Mouse (Mus musculus) frontal cortex, postnatal 36 days (tissue): ENCODE results near the gene Hadh.

ENCODE experiments used
- DNase-seq, 2 experiments: peaks; one replicate each; pipeline ENCODE4 v3.0.0; 2022; ENCODE audit warnings: low spot score in 2 of 2

The Hadh gene

DNA sequence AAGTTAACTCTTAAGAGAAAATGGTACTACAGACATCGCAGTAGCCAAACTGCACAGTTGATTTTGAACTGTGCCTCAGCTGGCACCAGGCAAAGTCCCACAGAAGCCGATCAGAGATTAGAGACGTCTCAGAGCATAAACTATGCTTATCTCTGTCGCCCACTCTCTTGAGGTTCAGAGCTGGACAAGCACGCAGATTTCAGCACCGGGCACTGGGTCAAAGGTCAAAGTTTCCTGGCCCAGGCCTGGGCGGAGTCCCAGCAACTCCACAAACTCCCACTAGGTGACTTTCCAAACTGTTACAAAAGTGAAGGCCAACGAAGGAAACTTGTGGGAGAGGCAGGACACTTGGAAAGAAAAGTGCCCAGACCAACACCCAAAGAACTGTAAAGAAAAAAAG, 744 bp downstream of the Hadh start:
- DNase-seq: no peak

DNA sequence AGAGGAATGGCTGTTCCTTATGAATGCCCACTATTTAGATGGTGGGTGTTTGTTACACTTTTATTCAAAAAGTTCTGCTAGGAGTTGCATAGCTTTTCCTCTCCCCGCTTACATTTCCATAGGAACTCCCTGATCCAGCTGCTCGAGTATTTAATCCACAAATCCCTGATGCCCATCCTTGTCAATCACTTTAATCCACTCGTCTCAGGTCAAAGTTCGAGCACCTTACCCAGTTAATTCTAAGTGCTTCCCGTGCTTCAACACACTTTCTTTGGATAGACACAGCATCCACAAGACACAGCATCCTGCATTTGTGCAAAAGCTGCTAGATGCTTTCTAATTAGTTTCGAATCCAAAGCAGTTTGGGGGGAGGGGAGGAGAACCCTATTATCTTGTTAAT, 1.5 kb downstream of the Hadh start:
- DNase-seq: no peak

DNA sequence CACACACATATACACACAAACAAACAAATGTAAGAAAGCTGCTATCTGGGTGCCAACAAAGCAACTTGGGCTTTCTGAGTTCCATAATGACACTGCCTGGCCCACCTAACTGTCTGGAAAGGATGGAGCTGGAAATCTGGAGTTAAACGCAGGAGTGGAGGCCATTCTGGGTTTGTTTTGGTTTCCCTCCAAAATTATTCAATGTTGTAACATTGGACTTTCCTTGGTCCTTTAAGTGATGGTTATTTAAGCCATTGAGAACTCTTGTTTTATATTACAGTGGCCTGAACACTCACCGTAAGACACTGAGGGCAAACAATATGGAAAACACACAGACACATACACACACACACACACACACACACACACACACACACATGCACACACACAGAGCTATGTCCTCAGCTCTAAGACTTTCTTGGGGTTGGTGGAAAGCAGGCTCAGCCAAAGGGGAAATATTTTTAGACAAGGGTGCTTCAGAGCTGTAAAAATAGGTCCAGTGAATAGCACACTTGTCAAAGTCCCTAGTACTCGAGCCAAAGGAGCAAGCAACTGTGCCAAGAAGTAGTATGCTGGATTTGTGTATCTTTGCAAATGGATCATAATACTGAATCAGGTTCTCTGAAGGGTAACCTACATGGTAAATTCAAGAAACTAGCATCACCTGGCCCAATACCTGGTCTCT, 5.4 kb downstream of the Hadh start:
- no peak for DNase-seq

DNA sequence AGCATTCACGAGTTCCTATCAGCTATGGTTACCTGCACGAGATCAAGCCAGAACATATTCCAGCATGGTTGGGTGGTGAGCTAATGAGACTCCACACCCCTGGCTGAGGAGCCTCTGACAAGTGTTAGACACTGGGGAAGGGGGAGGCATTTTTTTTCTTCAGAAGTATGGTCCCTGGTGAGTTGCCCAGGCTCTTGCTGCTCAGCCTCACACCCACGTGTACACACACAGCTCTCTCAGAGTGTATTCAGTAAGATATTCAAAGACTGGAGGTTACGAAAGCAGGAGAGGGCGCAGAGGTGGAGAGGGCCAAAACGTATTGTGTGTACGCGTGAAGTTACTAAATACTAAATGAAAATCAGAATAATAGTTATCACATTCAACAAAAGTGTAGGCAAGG, 6.4 kb downstream of the Hadh start:
- no peak for DNase-seq

DNA sequence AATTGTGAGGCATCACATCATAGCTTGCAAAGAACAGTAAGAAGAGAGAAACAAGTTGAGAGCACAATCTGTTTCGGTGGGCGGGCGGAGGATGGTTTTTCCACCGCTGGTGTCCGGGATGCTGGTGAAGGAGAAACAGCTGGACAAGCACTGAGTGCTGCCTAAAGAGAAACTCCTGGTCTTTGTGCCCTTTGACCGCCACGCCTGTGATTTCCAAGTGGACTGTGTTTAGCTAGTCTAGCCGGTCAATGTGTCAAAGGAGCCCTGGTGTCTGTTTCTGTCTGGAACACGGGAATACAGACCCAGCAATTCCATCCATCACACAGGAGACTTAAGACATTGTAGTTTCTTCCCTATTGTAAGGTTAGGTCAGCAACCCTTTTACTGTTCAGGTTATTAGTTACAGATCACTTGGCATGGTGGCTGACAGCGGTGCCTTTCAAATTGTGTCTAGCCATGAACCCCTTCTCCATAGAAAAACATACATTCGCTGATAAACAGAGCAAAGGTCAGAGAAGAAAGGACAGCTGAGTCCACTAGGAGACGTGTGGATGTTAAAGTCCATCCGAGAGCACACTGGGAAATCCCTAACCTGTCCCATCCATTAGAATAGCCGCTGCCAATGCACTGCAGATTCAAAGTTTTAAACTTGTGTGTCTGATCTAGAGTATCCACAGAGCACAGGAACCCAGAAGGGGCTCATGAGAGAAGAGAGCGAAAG, 8.0 kb downstream of the Hadh start:
- no peak for DNase-seq

DNA sequence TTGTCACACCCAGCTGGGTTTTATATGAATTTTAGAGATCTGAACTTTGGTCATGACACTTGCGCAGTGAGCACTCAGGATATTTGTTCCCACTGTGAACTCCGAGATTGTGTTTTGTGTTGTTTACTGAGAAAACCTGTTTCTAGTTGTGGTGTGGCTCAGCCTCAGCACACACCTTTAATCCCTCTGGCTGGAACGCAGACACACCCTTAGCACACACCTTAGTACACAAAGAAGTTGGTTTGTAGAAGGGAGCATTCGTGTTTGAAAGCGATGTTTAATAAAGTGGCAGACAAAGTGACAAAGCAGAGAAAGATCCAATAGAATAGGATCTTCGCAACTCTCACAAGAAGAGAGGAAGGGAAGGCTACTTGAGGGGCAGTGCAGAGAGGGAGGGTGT, 11.5 kb downstream of the Hadh start:
- no peak for DNase-seq

DNA sequence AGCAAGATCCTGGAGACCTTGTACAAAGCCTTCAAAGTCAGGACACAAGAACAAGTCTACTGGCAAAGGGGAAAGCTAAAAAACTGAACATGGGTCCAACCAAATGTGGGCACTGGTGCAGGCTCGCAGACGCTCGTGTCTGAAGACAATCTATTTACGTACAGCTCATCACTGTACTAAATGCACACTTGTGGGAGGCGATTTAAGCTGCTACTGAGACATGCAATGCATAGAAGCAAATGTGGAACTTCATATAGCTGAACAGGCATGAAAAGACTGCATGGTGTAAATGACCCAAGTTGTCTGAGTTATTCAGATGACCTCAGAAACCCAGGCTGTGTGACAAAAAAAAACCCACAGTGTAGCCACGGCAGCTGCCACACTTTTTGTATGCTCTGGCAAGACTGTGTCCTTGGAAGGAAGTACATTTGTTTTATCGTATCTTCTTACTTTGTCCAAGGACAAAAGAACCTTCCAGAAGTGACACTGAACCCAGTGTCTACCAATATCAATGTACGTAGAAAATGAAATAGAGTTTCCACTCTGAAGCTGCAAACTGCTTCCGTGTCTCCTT, 12.4 kb downstream of the Hadh start:
- peak; percentile 5 to 17 for DNase-seq

DNA sequence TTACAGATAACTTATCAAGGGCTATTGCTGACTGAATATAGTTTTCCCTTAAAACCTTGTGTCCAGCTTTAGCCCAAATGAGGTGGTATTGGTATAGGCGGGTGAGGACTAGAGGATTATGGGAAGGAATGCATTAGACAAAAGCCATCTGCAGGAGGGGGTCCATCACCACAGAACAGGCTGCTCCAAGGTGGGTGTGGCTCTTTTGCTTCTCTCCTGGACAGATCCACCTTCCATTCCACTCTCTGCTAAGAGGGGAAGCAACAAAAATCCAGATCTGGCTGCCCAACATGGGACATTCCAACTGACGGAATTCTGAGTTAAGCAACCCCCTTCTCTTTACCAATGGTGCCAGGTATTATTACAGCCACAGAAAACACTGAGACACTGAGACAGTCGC, 13.0 kb downstream of the Hadh start:
- DNase-seq: no peak

DNA sequence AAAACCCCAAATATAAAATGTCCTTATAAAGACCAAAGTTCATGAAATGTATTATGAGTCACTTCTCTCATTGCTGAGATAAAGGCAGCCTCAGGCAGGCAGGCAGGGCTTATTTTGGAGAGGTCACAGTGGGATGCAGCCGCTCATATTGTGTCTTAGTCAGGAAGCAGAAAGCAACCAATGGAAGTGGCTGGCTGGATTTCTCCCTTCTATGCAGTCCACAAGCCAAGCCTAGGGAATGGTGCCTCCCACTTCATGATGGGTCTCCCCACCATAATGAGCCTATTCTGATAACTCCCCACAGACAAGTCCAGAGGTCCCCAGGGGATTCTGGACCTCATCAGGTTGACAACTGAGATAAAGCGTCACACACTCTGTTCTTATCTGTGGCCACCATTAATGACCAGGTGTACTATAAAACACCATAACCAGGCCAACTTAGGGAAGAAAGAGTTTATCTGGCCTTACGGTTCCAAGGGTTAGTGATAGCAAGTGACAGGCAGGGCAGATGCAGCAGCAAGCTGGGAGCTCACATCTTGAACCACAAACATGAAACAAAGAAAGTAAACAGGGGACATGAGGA, 16.4 kb downstream of the Hadh start:
- DNase-seq: no peak

DNA sequence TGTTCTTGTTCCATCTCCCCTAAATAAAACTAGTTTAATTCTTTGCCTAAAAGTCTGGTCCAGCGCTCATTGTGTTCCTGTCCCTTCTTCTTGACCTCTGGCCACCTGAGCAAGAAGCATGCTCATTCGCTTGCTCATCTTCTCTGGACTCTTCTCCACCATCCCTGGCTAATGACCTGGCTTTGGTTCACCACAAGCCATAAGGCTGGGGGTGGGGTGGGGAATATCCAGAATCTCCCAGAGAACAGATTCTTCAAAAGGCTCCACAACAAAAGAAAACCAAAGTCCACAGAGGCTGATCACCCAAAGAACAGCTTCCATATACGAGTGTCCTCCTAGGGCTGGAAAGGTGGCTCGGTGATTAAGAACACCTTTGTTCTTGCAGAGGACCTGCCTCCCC, 16.9 kb downstream of the Hadh start:
- DNase-seq: no peak

DNA sequence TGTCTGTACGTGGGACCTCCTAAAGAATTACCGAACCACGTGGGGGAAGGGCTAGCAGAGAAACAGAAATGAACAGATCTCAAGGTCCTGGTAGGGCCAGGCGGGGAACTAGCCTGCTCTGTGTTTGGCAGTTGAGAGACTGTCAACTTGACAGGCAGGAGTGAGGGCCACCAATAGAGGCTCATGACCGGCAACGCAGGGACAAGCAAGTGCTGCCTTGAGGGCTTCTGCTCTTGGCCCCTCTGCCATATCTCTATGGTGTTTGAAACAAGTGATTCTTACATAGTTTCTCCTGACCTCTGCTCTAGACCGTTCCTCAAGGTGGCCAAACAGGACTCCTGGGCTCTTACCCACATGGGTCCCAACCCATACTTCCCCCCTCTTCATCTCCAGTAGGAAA, 20.3 kb downstream of the Hadh start:
- no peak for DNase-seq

DNA sequence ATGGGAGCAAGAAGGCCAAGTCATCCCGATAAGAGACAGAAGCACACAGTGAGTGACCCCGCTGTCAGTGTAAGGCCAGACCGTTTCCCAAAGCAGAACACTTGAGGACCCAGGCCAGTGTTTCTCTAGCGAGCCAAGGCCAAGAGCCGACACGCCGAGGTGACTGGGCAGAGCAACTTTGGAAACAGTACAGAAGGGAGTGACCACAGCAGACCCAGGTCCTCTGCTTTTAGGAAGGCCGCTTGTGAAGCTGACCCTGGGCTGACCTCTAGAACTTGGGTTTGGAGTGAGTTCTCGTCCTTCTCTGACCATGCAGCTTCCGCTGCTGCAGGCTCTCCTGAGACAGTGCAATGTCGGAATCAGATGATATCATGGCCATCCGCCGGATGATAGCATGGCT, 20.9 kb downstream of the Hadh start:
- DNase-seq: no peak

DNA sequence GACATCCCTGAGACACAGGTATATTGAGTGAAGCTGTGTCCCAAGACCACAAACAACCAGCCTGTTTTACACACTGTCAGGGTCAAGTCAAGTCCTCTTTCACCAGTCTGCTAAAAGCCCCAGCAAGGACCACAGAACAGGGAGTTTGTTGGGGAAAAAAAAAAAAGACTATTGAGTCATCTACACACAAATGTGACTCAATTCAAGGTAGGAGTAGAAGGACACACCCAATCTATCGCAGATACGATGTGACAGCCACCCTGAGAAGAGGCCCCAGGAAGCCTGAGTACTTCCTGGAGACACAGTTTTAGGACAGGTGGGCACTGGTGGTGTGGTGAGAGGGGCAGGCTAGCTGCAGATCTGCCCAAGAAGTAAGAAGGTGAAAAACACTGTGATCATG, 21.6 kb downstream of the Hadh start:
- no peak for DNase-seq

DNA sequence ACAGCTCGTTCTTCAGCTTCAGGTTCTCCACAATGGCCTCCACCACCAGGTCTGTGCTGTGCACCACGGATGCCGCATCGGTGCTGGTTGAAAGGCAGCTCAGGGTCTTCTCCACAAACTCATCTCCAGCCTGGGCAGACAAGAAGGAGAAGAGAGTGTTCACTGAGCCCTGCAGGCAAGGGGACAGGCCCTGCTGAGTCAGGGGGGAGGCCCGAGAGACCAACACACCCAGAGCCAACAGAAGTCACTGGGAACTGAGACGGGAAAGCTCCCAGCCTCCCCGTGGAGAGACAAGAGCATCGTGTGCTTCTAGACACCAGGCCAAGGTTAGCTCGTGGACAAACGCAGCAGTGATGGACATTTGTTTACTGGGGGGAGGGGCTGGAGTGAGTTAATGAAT, 23.5 kb downstream of the Hadh start:
- DNase-seq: no peak

DNA sequence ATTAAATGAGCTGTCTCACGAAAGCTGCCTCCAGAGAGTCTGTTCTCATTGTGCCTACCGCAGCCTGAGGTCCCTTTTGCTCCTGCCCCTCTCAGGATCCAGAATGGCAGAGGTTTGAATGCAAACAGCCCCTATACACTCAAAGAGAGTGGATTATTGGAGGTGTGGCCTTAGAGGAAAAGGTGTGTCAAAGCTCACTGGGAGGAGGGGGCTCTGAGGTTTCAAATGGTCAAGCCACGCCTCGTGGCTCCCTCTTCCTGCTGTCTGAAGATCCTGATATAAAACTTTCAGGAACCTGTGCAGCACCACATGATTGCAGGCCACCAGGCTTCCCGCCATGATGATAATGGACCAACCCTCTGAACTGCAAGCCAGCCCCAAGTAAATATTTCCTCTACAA, 24.1 kb downstream of the Hadh start:
- DNase-seq: no peak

DNA sequence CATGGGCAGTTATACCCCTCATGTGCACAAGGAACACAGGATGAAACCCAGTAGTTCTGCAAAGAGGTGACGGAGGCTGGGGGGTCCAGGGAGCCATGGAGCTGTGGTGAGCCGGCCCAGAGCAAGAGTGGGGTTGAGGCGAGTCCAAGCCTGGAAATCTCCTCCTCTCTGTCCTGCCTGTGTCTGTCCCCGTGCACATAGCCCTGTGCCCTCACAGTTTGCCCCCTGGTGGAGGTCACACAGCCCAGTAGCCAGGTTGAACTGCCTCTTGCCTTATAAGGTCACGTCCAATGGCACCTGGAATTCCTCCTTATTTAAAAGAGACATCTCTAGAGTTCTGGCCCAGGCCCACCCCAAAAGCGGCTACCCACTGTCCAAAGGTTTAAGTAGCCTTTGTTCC, 24.5 kb downstream of the Hadh start:
- DNase-seq: no peak

DNA sequence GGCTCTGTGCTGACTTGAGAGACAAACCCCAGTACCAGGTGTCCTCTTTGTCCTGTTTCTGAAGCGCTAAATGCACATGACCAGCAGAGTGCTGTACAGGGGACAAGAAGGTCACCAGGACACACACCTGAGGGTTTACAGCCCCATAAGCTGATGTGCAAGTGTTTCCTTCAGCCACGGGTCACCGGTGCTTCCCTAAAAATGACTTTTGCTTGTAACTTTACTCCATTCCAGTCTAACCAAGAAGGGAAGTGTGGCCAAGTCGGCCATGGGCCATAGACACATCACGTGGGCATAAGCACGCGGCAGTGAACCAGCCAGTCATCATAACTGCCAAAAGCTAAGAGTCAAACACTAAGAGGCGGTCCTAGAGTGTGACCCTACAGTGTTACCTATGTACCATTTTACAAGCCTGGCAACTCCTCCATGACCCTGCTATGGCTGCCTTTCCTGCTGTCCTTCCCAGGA, 25.3 kb downstream of the Hadh start:
- no peak for DNase-seq

DNA sequence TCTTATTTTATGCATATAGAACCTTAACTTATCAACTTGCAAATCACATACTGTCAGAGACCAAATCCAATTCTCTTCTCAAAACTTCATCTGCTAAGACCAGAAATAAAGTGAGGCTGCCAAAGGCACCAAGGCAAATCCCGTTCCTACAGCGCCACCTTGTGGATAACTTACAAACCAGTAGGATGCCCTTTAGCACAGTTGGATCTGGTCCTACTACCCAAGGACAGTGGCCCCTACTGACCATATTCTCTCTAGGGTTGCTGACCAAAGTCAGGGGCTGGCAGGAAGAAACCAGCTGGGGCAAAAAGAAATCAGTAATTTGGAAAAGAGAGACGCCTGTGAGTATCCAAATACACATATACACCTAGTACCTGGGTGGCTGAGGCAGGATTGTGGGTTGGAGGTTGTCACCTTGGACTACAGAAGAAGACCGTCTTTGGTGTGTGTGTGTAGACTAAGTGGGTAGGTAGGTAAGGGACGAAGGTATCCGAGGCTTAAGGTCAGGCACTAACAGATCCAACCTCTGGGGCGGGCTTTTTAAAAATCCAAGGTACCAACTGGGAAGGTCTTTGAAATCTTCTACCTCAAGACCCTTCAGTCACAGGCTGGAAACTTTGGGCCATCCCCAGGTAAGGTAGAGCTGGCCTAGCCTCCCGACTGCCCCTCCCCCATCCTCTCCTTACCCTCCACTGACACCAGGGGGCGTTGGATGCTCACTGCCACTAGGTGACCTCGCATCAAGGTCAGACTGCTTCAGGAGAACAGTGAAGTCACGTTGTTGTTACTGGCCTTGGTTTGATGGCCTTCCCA, 25.9 kb downstream of the Hadh start:
- peak; percentile 45 to 76 for DNase-seq

DNA sequence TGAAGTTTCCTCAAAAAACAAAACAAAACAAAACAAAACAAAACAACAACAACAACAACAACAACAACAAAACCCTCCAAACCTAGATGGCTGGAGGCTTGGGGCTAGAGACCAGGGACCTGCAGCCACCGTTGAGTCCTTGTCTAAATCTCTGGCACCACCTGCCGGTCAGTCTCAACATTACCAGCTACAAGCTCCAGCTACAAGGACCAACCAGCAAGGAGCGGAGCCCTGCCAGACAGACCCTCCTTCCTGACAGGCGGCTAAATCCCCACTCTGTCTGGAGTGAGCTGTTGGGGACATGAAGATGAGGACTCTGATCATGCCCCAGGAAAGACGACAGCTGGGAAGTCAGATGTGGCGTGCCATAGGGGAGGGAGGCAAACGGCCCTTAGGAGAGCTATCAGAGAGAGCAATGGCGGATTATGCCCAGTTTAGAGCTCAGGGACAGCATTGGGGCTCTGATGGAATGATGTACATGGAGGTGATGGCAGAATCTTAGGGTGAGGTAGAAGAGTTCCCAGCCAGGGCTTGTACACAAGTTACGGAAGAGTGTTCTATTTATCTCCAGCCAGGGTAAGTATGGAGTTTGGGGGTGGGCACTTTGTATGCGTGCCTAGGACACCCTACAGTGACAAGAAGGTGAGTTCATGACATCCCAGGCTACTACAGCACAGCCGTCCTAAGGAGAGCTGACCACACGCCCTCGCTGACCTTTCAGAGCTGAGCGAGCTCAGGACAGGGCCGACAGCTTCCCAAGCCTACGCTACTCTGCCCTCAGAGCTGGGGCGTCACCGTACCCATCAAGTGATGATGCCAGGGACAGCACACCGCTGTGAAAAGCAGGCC, 33.9 kb downstream of the Hadh start:
- peak; percentile 77 to 79 for DNase-seq

DNA sequence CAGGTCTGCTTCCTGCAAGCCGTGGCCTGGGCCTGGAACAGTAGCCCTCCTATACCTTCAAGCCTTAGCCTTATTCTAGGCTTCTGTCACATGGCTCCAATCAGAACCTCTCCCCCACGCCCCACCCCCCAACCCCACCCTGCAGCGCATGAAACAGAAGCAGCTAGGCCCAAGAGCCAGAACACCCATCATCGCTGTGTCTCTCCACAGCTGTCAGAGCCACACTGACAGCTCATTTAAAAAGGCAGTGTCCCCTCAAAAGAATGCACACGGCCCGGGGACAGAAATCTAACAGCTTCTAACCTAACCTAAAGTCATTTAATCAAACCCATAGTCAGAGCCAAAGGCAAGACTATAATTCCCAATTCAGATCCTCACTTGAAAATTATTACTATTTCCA, 34.8 kb downstream of the Hadh start:
- no peak for DNase-seq

DNA sequence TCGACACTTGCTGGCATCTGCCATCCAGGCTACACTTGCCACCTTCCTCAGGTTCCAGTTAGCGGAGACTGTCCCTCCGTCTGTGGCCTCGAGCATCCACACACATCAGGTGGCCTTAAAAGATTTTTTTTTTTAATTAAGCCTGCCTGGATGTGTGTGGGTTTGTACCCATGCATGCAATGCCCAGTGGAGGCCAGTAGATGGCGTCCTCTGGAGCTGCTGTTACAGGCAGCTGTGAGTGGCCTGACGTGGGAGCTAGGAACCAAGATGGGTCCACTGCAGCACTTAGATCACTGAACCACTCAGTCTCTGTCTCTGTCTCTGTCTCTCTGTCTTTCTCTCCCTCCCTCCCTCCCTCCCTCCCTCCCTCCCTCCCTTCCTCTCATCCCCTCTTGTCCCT, 43.8 kb downstream of the Hadh start:
- DNase-seq: no peak
